10 mouse cellular contexts compared by ENCODE assay signal in the genomic region with DNA sequence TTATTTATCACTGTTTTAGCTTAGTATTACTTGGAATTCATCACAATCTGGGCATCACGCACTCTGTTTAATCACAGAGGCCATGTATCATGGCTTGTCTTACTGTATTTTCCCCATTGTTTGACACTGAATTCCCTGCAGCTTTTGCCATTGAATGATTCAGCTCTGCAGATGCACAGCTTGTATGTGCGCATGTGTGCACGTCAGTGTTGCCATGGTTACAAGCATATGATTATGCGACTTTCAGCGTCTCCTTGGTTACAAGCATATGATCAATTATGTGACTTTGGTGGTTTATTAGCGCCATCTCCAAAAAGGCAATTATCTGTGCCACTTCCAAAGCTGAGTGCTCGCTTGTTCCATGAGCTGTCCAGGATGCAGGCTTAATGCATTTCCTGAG. TPM values are rescaled to one million over a fixed set of nuclear protein-coding genes. Genes with fewer than 3 reads are reported as not detected.
DNase-seq lines count a peak whose midpoint lies in the region; ATAC-seq lines count a peak whose summit lies in the region.
"Had no signal": no experiment of that assay in that cellular context is flagged by ENCODE, and none has a peak within 500 bp of the region (broad histone marks: within the 10 kb centered on the region; RNA-seq: fewer than 3 reads in every experiment).

No protein-coding gene starts in this region.

- H3K4me2 ChIP-seq in forebrain, embryonic 14.5 days (ENCODE audit: low read length), result peak overlapping the region; percentile 44
- H3K4me2 ChIP-seq in neural tube, embryonic 11.5 days (ENCODE audit: low read depth), result peak overlapping the region; percentile 14
- H3K4me2 ChIP-seq: liver, embryonic 13.5 days had no signal

- H3K36me3 ChIP-seq in forebrain, embryonic 14.5 days (ENCODE audit: control insufficient read depth, insufficient read depth, low read length), result peaks cover 48% of the 10 kb centered on the region
- peaks cover 2% of the 10 kb centered on the region; the same call in 1 of the 2 replicates for H3K36me3 ChIP-seq in neural tube, embryonic 11.5 days (ENCODE audit: control insufficient read depth, insufficient read depth, low read length)

- H3K4me1 ChIP-seq in forebrain, embryonic 14.5 days (ENCODE audit: control insufficient read depth, insufficient read depth, low read length), result no peaks in the 10 kb centered on the region
- H3K4me1 ChIP-seq in neural tube, embryonic 11.5 days (ENCODE audit: control insufficient read depth, insufficient read depth, low read length), result no peaks in the 10 kb centered on the region

- peak overlapping the region; percentile 46 for H3K4me3 ChIP-seq in forebrain, embryonic 14.5 days (ENCODE audit: low read depth, low read length)
- peak overlapping the region; percentile 9 for H3K4me3 ChIP-seq in neural tube, embryonic 11.5 days (ENCODE audit: low read depth, low read length)
- H3K4me3 ChIP-seq: erythroblast, embryonic 14.5 days; liver, embryonic 13.5 days had no signal

- H3K27ac ChIP-seq in forebrain, embryonic 14.5 days (ENCODE audit: low read depth, low read length), result peak overlapping the region; percentile 78; the same call in 1 of the 2 replicates
- 0 out of 2 replicates have a peak overlapping the region, but pooled peaks have one; percentile 5 for H3K27ac ChIP-seq in neural tube, embryonic 11.5 days (ENCODE audit: low read depth, low read length)
- H3K27ac ChIP-seq: liver, embryonic 13.5 days had no signal

- ATAC-seq in forebrain, embryonic 14.5 days, result peak; percentile 70
- ATAC-seq in neural tube, embryonic 11.5 days (ENCODE audit: insufficient read depth, low FRiP score, low TSS enrichment), result peak; percentile 45; the same call in 1 of the 2 replicates

- DNase-seq in brain, embryonic 18.5 days (ENCODE audit: low read depth, low spot score), result peak; percentile 84
- DNase-seq in forebrain, embryonic 14.5 days (ENCODE audit: low spot score), result peak; percentile 94
- DNase-seq in layer of hippocampus, postnatal 10 days (ENCODE audit: low spot score in 2 of 2), result peak; percentile 58 to 64
- DNase-seq in neural tube, embryonic 11.5 days (ENCODE audit: low spot score), result peak; percentile 52
- no peak for DNase-seq in natural killer cell, adult 2 months (ENCODE audit: low spot score in 2 of 2)
- DNase-seq in urinary bladder, postnatal 36 days (ENCODE audit: low spot score in 2 of 2), result no peak
- no peak for DNase-seq in urinary bladder, postnatal 10 days (ENCODE audit: low spot score)
- DNase-seq in urinary bladder, postnatal 4 days (ENCODE audit: low spot score in 2 of 2), result no peak

- WGBS in forebrain, embryonic 14.5 days, result 29% methylated on average over 7 of the region's 7 CpGs
- 39% methylated on average over 7 of the region's 7 CpGs for WGBS in neural tube, embryonic 11.5 days

- H3K9me3 ChIP-seq in forebrain, embryonic 14.5 days (replicated peaks; ENCODE audit: control insufficient read depth, low read length), result peaks cover 4% of the 10 kb centered on the region; the same call in 1 of the 2 replicates
- peaks cover 3% of the 10 kb centered on the region for H3K9me3 ChIP-seq in neural tube, embryonic 11.5 days (ENCODE audit: control insufficient read depth, low read length)
- H3K9me3 ChIP-seq: liver, embryonic 13.5 days had no signal

- H3K27me3 ChIP-seq in forebrain, embryonic 14.5 days (replicated peaks; ENCODE audit: control insufficient read depth, insufficient read depth, low read length), result no peaks in the 10 kb centered on the region
- no peaks in the 10 kb centered on the region for H3K27me3 ChIP-seq in neural tube, embryonic 11.5 days (ENCODE audit: control insufficient read depth, insufficient read depth, low read length)
- H3K27me3 ChIP-seq: liver, embryonic 13.5 days had no signal

- peak overlapping the region; percentile 77 for H3K9ac ChIP-seq in forebrain, embryonic 14.5 days (ENCODE audit: low read length)
- H3K9ac ChIP-seq in neural tube, embryonic 11.5 days (ENCODE audit: low read length), result no peak overlapping the region
- H3K9ac ChIP-seq: liver, embryonic 13.5 days had no signal

RNA-seq across cellular contexts. Expression of a gene that starts 49.5 kb away (rescaled TPM):
- 55.6 and 58.1 TPM in 2 replicates for polyA plus RNA-seq in forebrain, embryonic 14.5 days (2014; fragmentation: Nextera tagmentation; extraction: Ambion mirVana)
- total RNA-seq in layer of hippocampus, postnatal 10 days (2021), result 10 to 100 TPM; 32.5 to 32.7 TPM
- polyA plus RNA-seq in neural tube, embryonic 11.5 days (2014; fragmentation: Nextera tagmentation; extraction: Ambion mirVana), result 70.9 and 73.0 TPM in 2 replicates

RNA-seq across cellular contexts. Expression of a gene that starts 53.9 kb away (rescaled TPM):
- 30.6 and 34.7 TPM in 2 replicates for polyA plus RNA-seq in forebrain, embryonic 14.5 days (2014; fragmentation: Nextera tagmentation; extraction: Ambion mirVana)
- 10 to 100 TPM; 34.7 to 37.1 TPM for total RNA-seq in layer of hippocampus, postnatal 10 days (2021)
- 45.5 and 47.8 TPM in 2 replicates for polyA plus RNA-seq in neural tube, embryonic 11.5 days (2014; fragmentation: Nextera tagmentation; extraction: Ambion mirVana)

Comparison
In these comparisons a context has a peak if more than half of its experiments do, and no peak if none do; other contexts are left out.
1. DNase-seq: peak in brain, embryonic 18.5 days (single experiment), forebrain, embryonic 14.5 days (single experiment), layer of hippocampus, postnatal 10 days (2 of 2) and neural tube, embryonic 11.5 days (single experiment); none in natural killer cell, adult 2 months (0 of 2), urinary bladder, postnatal 36 days (0 of 2), urinary bladder, postnatal 10 days (single experiment) and urinary bladder, postnatal 4 days (0 of 2).